Mouse (Mus musculus): Measurements from ENCODE around the gene Anxa9.

- TF ChIP-seq POLR2A (IDR thresholded peaks at IDR 0.05; ENCODE audit: low read depth, low read length) (no peak), CTCF (IDR thresholded peaks at IDR 0.05; ENCODE audit: extremely low read depth, insufficient read length, insufficient replicate concordance, low read depth, low read length) (no peak)
Observed at GRCm38 (mm10) chr3:95250361-95250760, 56.6 kb downstream of the Anxa9 start.
